Mouse (Mus musculus) megakaryocyte, embryonic 14.5 days (primary cell): ENCODE measurements around the gene Rsph1.

Experiments used
- FLI1 ChIP-seq: IDR thresholded peaks from 2 replicates; pipeline ENCODE4 v1.6.1; 2012; ENCODE audit warnings: low read length, inconsistent platforms, mixed read lengths
- GATA1 ChIP-seq: IDR thresholded peaks from 3 replicates; pipeline ENCODE4 v1.6.1; 2012; ENCODE audit warnings: mixed read lengths, low read length, inconsistent platforms, borderline replicate concordance

DNA sequence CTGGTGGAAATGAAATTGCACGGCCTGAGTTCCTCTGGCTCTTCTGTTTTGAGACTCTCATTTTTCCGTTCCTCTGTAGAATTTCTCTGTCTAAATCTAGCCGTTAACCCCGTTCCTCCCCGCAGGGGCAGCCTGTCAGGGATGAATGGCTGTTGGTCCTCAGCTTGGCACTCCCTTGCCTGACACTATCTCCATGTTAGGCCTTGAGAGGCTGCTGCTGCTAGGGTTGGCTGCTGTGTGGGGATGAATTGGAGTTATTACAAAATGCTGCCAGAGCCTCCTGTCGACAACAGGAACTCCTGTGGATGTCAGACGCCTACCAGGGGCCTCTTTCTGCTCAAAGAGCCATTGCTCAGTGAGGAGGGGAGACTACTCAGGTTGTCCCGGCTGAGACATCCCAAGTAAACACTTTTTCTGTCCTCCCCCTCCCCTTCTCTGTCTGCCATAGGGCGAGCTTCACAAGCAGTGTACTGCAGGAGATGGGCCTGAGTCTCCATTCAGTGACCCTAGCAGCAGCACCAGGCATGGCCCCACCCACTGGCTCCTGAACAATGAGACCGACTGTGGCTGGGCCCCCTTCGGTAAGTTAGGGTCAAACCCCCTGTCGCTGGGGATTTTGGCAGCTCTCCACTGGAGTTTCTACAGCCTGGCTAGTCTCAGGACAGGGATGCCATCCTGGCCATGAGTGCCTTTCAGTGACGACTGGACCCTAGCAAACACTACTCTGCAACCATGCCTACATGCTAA, 38.0 kb upstream of the Rsph1 start:
- TF ChIP-seq GATA1: no peak
- no peak for TF ChIP-seq FLI1
